Mouse (Mus musculus) adrenal gland, postnatal 36 days (tissue): Measurements from ENCODE around the gene Mdga1. TPM values are rescaled to one million over a fixed set of nuclear protein-coding genes. Genes with fewer than 3 reads are reported as not detected.

Experiments used
- DNase-seq, 2 experiments: peaks; one replicate each; pipeline ENCODE4 v3.0.0; 2021; ENCODE audit warnings: mixed read lengths in 1 of 2
- total RNA-seq, 2 experiments: library from RNA; stranded (reverse); gene quantifications; 2 replicates each; pipeline ENCODE4 v1.2.3; 2021

Gene Mdga1
- total RNA-seq, 2 experiments from 2014 or later = 0.63 to 1.4 TPM

DNA sequence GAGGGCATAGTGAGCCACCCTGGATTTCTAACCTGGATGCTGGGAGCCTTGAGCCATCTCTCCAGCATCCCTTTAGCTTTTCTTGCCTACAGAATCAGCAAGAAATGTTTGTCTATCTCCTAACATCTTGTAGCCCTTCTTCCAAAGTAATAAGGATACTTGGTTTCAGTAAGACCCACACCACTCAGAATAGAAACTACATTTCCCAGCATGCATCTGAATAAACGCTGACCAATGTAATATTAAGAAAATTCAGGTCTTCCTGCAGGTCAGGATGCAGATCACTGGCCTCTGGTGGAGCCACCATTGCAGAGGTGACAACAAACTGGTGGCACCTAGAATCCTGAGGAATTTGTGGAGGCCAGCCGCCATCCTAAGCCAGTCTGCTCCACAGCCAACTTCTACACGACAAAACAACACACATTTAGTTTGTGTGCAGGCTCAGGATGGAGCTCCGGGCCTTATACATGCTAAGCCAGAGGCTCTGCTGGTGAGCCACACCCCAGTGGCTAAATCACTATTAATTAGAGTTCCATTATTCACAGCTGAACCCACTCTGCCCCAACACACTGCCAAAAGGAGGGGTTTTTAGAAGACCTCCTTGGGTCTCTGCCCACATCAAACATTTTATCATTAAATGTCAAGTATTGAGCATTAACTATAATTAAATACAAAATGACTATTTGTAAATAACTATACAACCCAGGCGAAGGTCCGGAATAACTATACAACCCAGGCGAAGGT is 126.3 kb downstream of the Mdga1 start:
- no peak for DNase-seq

DNA sequence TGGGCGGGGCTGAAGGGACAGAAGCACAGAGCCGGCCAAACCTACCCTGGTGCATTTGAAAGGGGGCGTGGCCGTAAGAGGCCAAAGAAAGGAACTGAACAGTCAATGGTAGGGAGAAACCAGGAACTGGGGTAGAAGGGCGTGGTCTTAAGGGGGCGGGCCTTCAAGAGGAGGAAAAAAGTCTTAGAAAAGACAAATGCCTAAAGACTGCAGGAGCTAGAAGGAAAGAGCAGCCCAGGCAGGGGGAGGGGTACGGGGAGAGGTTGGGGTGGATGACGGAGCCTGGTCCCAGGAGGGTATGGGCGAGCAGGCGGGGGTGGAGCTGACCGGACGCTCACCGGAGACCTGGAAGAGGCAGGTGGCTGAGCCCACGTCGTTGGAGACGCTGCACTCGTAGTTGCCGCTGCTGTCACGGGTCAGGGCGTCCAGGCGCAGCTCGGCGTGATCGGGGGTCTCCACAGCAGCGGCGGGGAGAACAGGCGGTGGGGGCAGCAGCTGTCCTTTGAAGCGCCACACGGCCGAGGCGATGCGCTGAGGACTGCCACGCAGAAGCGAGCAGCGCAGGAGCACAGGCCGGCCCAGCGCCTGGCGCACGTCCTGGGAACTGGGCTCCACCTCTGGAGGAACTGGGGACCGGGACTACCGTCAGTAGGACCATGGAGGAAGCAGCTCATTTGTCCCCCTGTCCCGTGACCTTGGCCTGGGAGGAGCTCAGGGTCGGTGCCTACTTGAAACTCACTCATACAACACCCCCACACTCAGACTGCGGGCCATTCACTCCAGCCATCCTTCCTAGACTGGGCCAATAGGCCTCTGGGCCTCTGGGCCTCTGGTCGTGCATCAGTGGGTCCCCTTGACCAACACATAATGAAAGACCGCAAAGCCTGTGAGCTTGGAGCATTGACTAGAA is 127.9 kb downstream of the Mdga1 start:
- peak; percentile 61 to 65 for DNase-seq

DNA sequence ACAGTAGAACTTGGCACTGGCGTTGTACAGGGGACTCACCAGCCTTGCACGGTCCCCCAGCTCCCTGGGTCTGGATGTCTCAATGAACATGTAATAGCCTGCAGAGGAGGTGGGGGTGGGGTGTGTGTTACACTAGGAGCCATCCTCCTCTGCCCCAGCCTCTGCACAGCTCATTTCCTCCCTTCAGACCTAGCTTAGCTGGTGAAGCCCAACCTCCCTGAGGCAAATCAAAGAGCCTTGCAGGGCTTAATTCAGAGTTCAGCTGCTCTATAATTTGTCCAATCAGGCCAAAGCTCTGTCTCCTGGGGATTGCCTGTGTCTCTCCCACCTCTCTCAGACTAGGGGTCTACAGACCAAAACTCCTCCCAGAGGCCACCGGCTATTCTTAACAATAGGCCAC is 131.9 kb downstream of the Mdga1 start:
- DNase-seq = no peak

DNA sequence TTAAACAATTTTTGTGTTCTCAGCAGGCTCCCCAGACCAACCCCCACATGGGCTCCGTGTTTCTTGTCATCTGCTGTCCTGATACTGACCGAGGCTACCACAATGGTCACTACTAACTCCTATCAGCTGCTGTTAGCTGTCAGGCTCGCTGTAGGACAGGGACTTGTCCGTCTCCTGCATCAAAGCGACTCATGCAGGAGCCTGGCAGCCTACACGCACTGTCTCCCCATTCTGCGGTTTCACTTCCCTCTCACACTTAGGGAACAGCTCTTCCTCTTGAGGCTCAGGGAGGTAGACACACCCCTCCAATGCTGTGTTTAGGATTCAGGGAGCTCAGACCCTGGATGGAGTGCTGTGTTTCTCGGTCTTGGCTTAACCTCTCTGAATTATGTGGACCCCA is 132.4 kb downstream of the Mdga1 start:
- no peak for DNase-seq

GRCm38 (mm10) chr17:29834768-29835167 is 135.1 kb downstream of the Mdga1 start:
- no peak for DNase-seq

- DNase-seq = no peak
Measured at GRCm38 (mm10) chr17:29834333-29834732, 135.6 kb downstream of the Mdga1 start.

- peak; percentile 55 to 78 for DNase-seq
Measured at GRCm38 (mm10) chr17:29831696-29832095, 138.2 kb downstream of the Mdga1 start.

DNA sequence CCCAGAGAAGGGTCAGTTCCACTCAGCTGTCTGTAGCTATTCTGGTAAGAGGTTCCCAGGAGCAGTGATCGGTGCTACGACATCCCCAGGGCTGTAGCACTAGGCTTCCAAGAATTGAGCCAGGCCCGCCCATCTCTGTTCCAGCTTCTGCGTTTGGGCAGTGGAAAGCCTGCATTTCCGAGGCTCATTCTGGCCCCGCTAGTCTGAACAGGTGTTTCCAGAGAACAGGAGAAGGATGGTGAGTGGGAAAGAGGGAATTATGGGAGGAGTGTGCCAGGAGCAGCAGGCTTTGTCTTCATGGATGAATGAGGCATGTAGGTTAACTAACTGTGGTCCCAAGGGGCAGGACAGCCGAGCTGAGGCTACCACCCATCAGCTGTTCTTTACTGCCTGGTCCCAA is 140.8 kb downstream of the Mdga1 start:
- no peak for DNase-seq

DNA sequence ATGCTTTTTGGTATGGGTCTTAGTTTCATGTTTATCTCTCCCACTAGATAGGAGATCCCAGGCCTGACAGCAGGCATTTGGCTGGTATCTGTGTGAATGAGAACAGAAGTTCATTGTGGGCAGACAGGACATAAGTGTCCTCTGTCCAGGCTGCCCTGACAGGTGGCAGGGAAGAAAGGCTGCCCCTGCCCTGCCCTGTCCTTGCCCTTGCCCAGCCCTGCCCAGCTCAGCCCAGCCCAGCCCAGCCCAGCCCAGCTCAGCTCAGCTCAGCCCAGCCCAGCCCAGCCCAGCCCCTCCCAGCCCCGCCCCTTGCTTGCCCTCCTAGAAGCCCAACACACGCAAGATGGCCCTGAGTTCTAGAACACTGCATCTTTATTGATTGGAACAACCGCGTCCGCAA is 142.3 kb downstream of the Mdga1 start:
- no peak for DNase-seq

GRCm38 (mm10) chr17:29824512-29825120 is 145.3 kb downstream of the Mdga1 start:
- no peak for DNase-seq

GRCm38 (mm10) chr17:29824208-29824509 is 145.7 kb downstream of the Mdga1 start:
- peak; percentile 18 to 42 for DNase-seq

DNA sequence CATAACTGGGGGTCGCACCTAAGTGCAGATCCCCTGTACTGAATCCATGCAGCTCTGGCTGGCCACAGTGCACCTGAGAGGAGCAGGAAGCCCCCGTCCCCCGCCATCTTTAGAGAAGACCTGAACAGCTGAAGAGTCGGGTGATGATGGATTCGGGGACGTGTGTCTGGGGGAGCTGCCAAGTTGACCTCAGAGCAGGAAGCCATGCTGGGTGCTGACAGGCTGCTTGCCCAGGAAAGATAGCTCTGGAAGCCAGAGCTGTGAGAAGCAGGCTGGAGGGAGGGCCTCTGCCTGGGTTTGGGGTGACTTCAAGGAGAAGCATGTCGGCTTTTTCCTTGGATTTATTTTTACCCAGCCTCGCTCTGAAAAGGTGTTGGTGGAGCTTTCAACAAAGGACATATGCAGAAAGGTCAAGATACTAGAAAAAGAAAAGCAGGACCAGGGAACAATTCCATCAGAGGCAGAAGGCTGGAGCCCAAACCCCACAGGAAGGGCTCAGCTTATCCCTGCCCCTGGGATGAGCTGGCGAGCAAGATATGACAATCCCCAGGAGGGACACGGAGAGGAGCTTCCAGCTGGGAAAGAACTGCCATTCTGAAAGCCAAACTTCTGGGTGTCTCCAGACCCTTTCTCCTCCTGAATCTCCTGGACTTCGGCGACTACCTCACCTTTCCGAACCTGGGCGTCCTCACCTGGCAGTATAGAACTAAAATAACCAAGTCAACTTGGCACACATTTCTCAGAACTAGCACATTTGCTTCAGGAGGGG is 146.3 kb downstream of the Mdga1 start:
- DNase-seq = no peak

DNA sequence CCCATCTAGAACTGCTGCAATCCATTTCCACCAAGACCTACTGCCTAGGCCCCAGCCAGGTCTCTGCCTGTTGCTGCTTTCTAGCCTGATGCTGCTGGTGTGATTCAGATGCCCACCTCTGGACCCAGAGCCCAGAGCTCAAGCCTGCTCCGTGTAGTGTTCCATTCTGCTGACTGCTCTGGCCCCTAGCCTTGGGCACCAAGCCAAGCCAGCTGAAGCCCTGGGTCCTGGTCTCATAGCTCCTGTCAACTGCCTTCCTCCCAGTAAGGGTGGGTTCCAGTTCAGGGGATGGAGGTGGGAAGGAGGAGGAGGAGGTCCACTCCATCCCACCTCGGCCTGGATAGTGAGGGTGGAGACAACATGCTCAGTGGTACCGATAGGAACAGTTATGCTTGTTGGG is 150.3 kb downstream of the Mdga1 start:
- DNase-seq = peak; percentile 29 to 47

GRCm38 (mm10) chr17:29818989-29819388 is 150.9 kb downstream of the Mdga1 start:
- DNase-seq = no peak

GRCm38 (mm10) chr17:29818264-29818945 is 151.5 kb downstream of the Mdga1 start:
- no peak for DNase-seq

DNA sequence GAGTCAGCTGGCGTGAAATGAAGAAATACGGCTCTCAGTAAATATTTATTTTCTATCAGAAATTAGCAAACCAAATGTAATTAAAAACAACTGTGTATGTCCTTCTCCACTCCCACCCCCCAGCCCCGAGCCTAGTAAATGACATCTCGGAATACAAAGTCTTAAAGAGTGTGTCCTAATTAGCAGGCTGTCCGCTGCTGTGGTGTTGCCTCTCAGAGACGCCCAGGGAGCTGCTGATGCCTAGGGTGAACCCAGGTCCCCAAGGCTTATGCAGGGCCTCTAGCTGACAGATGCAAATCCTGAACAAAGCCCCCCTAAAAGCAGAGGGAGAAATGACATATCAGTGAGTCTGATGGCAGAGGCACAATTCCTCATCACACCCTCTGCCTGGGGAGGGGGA is 155.1 kb downstream of the Mdga1 start:
- DNase-seq = no peak

DNA sequence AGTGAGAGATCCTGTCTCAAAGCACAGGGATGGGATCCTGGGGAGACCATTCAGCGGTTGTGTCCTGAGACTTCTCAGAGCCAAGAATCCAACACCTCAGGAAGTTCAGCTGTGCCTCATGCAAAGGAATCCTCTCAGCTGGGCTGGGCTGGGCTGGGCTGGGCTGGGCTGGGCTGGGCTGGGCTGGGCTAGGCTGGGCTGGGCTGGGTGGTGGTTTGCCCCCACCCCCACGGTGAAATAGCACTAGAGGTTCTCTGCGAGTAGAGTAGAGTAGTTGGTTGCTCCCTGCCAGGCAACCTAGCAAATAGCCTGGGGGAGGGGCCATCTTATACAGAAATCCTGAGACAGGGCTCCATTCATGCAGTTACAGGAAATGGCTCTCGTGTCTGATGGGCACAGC is 156.6 kb downstream of the Mdga1 start:
- no peak for DNase-seq

DNA sequence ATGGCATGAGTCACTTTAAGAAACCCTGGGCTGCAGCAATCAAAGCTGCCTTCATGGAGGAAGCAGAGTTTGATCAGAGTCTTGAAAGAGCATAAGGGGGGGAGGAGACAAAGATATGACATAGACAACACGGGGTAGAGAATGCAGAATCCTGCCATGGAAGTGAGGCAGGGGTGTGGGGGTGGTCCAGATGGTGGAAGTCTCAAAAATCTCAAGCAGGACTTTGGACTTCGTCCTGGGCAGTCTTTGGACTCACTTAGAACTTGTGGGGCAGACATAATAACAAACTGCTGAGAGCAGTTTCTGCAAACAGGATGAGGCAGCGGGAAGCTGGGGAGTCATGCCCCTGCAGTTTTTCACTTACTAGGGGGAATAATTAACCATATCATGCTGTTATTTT is 166.3 kb downstream of the Mdga1 start:
- DNase-seq = no peak

DNA sequence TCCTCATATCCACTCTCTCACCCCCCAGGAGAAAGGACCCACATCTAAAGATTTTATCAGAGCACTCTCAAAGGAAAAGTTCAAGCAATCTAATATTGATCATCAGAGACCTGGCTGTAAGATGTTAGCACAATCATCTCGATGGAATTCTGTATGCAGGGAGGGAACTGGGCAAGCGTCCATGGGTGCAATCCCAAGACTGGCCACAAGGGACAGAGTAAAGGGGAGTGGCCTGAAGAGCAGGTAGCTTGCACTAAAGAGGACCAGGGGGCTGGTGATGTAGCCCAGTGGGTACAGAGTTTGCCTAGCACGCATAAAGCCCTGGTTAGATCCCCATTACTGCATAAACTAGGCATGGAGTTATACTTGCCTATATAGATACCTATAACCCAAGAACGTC is 168.5 kb downstream of the Mdga1 start:
- DNase-seq = peak; percentile 81 to 82

- no peak for DNase-seq
Measured at GRCm38 (mm10) chr17:29800096-29800455, 169.8 kb downstream of the Mdga1 start.

- DNase-seq = no peak
Measured at GRCm38 (mm10) chr17:29799398-29800095, 170.3 kb downstream of the Mdga1 start.
